Mouse (Mus musculus): ENCODE data around the gene Rdx. TPM values are rescaled to one million over a fixed set of nuclear protein-coding genes. Genes with fewer than 3 reads are reported as not detected.
A peak's percentile ranks its signal among the peaks of the same experiment; 100 is the strongest.

Rdx gene
- polyA plus RNA-seq, 1 experiment from 2014 or later: 128 TPM

GRCm38 (mm10) chr9:52102060-52102844 is 55.3 kb downstream of the Rdx start:
- H3K4me3 ChIP-seq: no peak overlapping the region
- no peaks in the 10 kb centered on the region for H3K36me3 ChIP-seq
- DNase-seq (ENCODE audit: low spot score): no peak
- no peaks in the 10 kb centered on the region for H3K27me3 ChIP-seq (ENCODE audit: insufficient read depth, poor library complexity, severe bottlenecking)
- no peaks in the 10 kb centered on the region for H3K9me3 ChIP-seq
- peaks cover 18% of the 10 kb centered on the region for H3K4me1 ChIP-seq (replicated peaks)
- H3K27ac ChIP-seq: peak overlapping the region; percentile 30; the same call in 1 of the 2 replicates
- WGBS: 73% methylated on average over 13 of the region's 13 CpGs

GRCm38 (mm10) chr9:52103448-52104224 is 56.7 kb downstream of the Rdx start:
- Histone ChIP-seq H3K4me1 (replicated peaks) (peaks cover 14% of the 10 kb centered on the region), H3K4me3 (no peak overlapping the region), H3K9me3 (no peaks in the 10 kb centered on the region), H3K27ac (no peak overlapping the region), H3K27me3 (ENCODE audit: insufficient read depth, poor library complexity, severe bottlenecking) (no peaks in the 10 kb centered on the region), H3K36me3 (0 out of 2 replicates have a peak, but pooled peaks cover 2% of the 10 kb centered on the region)
- no peak for DNase-seq (ENCODE audit: low spot score)
- 82% methylated on average over 9 of the region's 9 CpGs for WGBS

- no peaks in the 10 kb centered on the region for H3K9me3 ChIP-seq
- no peak overlapping the region for H3K27ac ChIP-seq
- H3K27me3 ChIP-seq (ENCODE audit: insufficient read depth, poor library complexity, severe bottlenecking): no peaks in the 10 kb centered on the region
- H3K36me3 ChIP-seq: 0 out of 2 replicates have a peak, but pooled peaks cover 2% of the 10 kb centered on the region
- no peak for DNase-seq (ENCODE audit: low spot score)
- 86% methylated on average over 8 of the region's 8 CpGs for WGBS
- no peak overlapping the region for H3K4me3 ChIP-seq
- H3K4me1 ChIP-seq (replicated peaks): peaks cover 14% of the 10 kb centered on the region
Observed at GRCm38 (mm10) chr9:52104225-52104615, 57.2 kb downstream of the Rdx start.

- WGBS: 89% methylated on average over 6 of the region's 6 CpGs
- Histone ChIP-seq H3K27ac (no peak overlapping the region), H3K4me3 (no peak overlapping the region), H3K9me3 (no peaks in the 10 kb centered on the region), H3K27me3 (ENCODE audit: insufficient read depth, poor library complexity, severe bottlenecking) (no peaks in the 10 kb centered on the region), H3K36me3 (peaks cover 9% of the 10 kb centered on the region), H3K4me1 (replicated peaks) (peaks cover 14% of the 10 kb centered on the region)
- no peak for DNase-seq (ENCODE audit: low spot score)
Observed at GRCm38 (mm10) chr9:52105423-52105822, 58.5 kb downstream of the Rdx start.

- Histone ChIP-seq H3K9me3 (no peaks in the 10 kb centered on the region), H3K4me3 (no peak overlapping the region), H3K4me1 (replicated peaks) (peaks cover 9% of the 10 kb centered on the region), H3K27ac (no peak overlapping the region), H3K36me3 (peaks cover 24% of the 10 kb centered on the region), H3K27me3 (ENCODE audit: insufficient read depth, poor library complexity, severe bottlenecking) (no peaks in the 10 kb centered on the region)
- DNase-seq (ENCODE audit: low spot score): no peak
- 98% methylated on average over 3 of the region's 3 CpGs for WGBS
Observed at GRCm38 (mm10) chr9:52107161-52107560, 60.2 kb downstream of the Rdx start.

- Histone ChIP-seq H3K27me3 (ENCODE audit: insufficient read depth, poor library complexity, severe bottlenecking) (no peaks in the 10 kb centered on the region), H3K27ac (no peak overlapping the region), H3K4me3 (no peak overlapping the region), H3K9me3 (no peaks in the 10 kb centered on the region), H3K4me1 (replicated peaks) (no peaks in the 10 kb centered on the region), H3K36me3 (peaks cover 54% of the 10 kb centered on the region)
- WGBS: 90% methylated on average over 3 of the region's 3 CpGs
- DNase-seq (ENCODE audit: low spot score): no peak
Observed at GRCm38 (mm10) chr9:52110738-52111137, 63.8 kb downstream of the Rdx start.

GRCm38 (mm10) chr9:52113091-52113490 is 66.1 kb downstream of the Rdx start:
- no peak for DNase-seq (ENCODE audit: low spot score)
- Histone ChIP-seq H3K4me1 (replicated peaks) (no peaks in the 10 kb centered on the region), H3K36me3 (peaks cover 73% of the 10 kb centered on the region), H3K9me3 (no peaks in the 10 kb centered on the region), H3K27me3 (ENCODE audit: insufficient read depth, poor library complexity, severe bottlenecking) (no peaks in the 10 kb centered on the region), H3K27ac (no peak overlapping the region), H3K4me3 (no peak overlapping the region)
- 91% methylated on average over 5 of the region's 5 CpGs for WGBS

GRCm38 (mm10) chr9:52119212-52119611 is 72.2 kb downstream of the Rdx start:
- H3K27me3 ChIP-seq (ENCODE audit: insufficient read depth, poor library complexity, severe bottlenecking): no peaks in the 10 kb centered on the region
- H3K4me1 ChIP-seq (replicated peaks): no peaks in the 10 kb centered on the region
- no peak overlapping the region for H3K27ac ChIP-seq
- H3K9me3 ChIP-seq: no peaks in the 10 kb centered on the region
- H3K36me3 ChIP-seq: peaks cover 87% of the 10 kb centered on the region
- DNase-seq (ENCODE audit: low spot score): no peak
- 88% methylated on average over 4 of the region's 4 CpGs for WGBS
- H3K4me3 ChIP-seq: no peak overlapping the region

- Histone ChIP-seq H3K27me3 (ENCODE audit: insufficient read depth, poor library complexity, severe bottlenecking) (no peaks in the 10 kb centered on the region), H3K4me1 (replicated peaks) (no peaks in the 10 kb centered on the region), H3K9me3 (no peaks in the 10 kb centered on the region), H3K36me3 (peaks cover 76% of the 10 kb centered on the region), H3K27ac (no peak overlapping the region), H3K4me3 (no peak overlapping the region)
- 91% methylated on average over 6 of the region's 6 CpGs for WGBS
- DNase-seq (ENCODE audit: low spot score): no peak
Observed at GRCm38 (mm10) chr9:52125225-52125624, 78.3 kb downstream of the Rdx start.

GRCm38 (mm10) chr9:52130348-52130747 is 83.4 kb downstream of the Rdx start:
- Histone ChIP-seq H3K9me3 (no peaks in the 10 kb centered on the region), H3K36me3 (peaks cover 68% of the 10 kb centered on the region), H3K27ac (no peak overlapping the region), H3K4me1 (replicated peaks) (no peaks in the 10 kb centered on the region), H3K27me3 (ENCODE audit: insufficient read depth, poor library complexity, severe bottlenecking) (no peaks in the 10 kb centered on the region), H3K4me3 (no peak overlapping the region)
- no peak for DNase-seq (ENCODE audit: low spot score)
- 81% methylated on average over 4 of the region's 4 CpGs for WGBS

GRCm38 (mm10) chr9:52132771-52133170 is 85.8 kb downstream of the Rdx start:
- peaks cover 72% of the 10 kb centered on the region for H3K36me3 ChIP-seq
- WGBS: 90% methylated on average over 2 of the region's 2 CpGs
- H3K9me3 ChIP-seq: no peaks in the 10 kb centered on the region
- H3K4me3 ChIP-seq: no peak overlapping the region
- DNase-seq (ENCODE audit: low spot score): no peak
- H3K4me1 ChIP-seq (replicated peaks): no peaks in the 10 kb centered on the region
- no peaks in the 10 kb centered on the region for H3K27me3 ChIP-seq (ENCODE audit: insufficient read depth, poor library complexity, severe bottlenecking)
- no peak overlapping the region for H3K27ac ChIP-seq
